Mouse (Mus musculus) myocyte (in vitro differentiated cells): Measurements from ENCODE around the gene Gm49027.

ENCODE experiments used
- CEBPB ChIP-seq: IDR thresholded peaks from 2 replicates; pipeline ENCODE4 v1.6.1; 2011; ENCODE audit warnings: mild to moderate bottlenecking, moderate library complexity; ENCODE audit not compliant: poor library complexity, insufficient read depth, severe bottlenecking
- E2F4 ChIP-seq: IDR thresholded peaks from one replicate; pipeline ENCODE4 v1.6.1; 2011; ENCODE audit warnings: mild to moderate bottlenecking, control low read depth, moderate library complexity; ENCODE audit not compliant: insufficient read depth
- MAX ChIP-seq: IDR thresholded peaks from one replicate; pipeline ENCODE4 v1.6.1; 2011; ENCODE audit warnings: low read depth, mild to moderate bottlenecking, control low read depth
- MYOD1 ChIP-seq, 3 experiments: IDR thresholded peaks; one replicate each; pipeline ENCODE4 v1.6.1; 2011; ENCODE audit warnings: control low read depth in 2 of 3, low read depth in 2 of 3, mild to moderate bottlenecking in 2 of 3, moderate library complexity in 1 of 3; ENCODE audit not compliant: insufficient read length in 2 of 3, control insufficient read depth in 1 of 3
- MYOG ChIP-seq, 3 experiments: IDR thresholded peaks; one replicate each; pipeline ENCODE4 v1.6.1; 2011; ENCODE audit warnings: control low read depth in 2 of 3, low read depth in 2 of 3, mild to moderate bottlenecking in 2 of 3; ENCODE audit not compliant: insufficient read length in 2 of 3, control insufficient read depth in 1 of 3, insufficient read depth in 1 of 3
- POLR2A ChIP-seq: IDR thresholded peaks from one replicate; pipeline ENCODE4 v1.6.1; 2011; ENCODE audit warnings: low read depth, mild to moderate bottlenecking, control low read depth, moderate library complexity; ENCODE audit not compliant: insufficient read length
- POLR2AphosphoS2 ChIP-seq: IDR thresholded peaks from one replicate; pipeline ENCODE4 v1.6.1; 2011; ENCODE audit warnings: low read depth, control low read depth; ENCODE audit not compliant: insufficient read length
- SRF ChIP-seq: IDR thresholded peaks from one replicate; pipeline ENCODE4 v1.6.1; 2011; ENCODE audit warnings: low read depth; ENCODE audit not compliant: control insufficient read depth, insufficient read length
- TCF12 ChIP-seq: IDR thresholded peaks from one replicate; pipeline ENCODE4 v1.6.1; 2011; ENCODE audit warnings: mild to moderate bottlenecking, control low read depth; ENCODE audit not compliant: poor library complexity, insufficient read depth, severe bottlenecking
- TCF3 ChIP-seq: IDR thresholded peaks from one replicate; pipeline ENCODE4 v1.6.1; 2011; ENCODE audit warnings: low read depth, control low read depth; ENCODE audit not compliant: insufficient read length
- USF1 ChIP-seq: IDR thresholded peaks from one replicate; pipeline ENCODE4 v1.6.1; 2011; ENCODE audit warnings: low read depth, mild to moderate bottlenecking, control low read depth, moderate library complexity

- TF ChIP-seq TCF12 (no peak), USF1 (no peak), E2F4 (no peak), POLR2AphosphoS2 (no peak), POLR2A (no peak), CEBPB (no peak), SRF (no peak), TCF3 (no peak), MYOD1 (IDR thresholded peaks at IDR 0.05; ENCODE audit: control insufficient read depth in 1 of 3, insufficient read length in 2 of 3, low read depth in 2 of 3) (no peak), MAX (no peak), MYOG (IDR thresholded peaks at IDR 0.05; ENCODE audit: control insufficient read depth in 1 of 3, insufficient read depth in 1 of 3, insufficient read length in 2 of 3, low read depth in 2 of 3) (no peak)
Observed at GRCm38 (mm10) chr5:123473817-123474216, 51.5 kb downstream of the Gm49027 start.
